25 mouse cellular contexts compared by ENCODE assay signal in the genomic region with DNA sequence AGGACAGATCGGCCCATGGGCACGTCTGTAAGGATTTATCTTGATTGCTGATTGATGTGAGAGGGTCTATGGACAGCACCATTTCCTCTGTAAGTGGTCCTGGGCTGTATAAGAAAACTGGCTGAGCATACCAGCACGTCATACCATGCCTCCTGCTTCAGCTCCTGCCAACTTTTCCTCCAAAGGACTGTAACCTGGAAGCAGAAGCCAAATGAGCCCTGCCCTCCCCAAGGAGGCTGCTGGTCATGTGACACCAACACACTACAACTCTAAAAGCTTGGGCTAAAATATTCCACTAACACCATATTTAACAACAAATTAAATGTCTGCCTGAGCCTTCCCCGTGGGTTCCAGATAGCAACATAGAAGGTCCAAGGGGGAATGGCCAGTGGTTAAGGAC. TPM values are rescaled to one million over a fixed set of nuclear protein-coding genes. Genes with fewer than 3 reads are reported as not detected.
DNase-seq lines count a peak whose midpoint lies in the region; ATAC-seq lines count a peak whose summit lies in the region.
"Had no signal": no experiment of that assay in that cellular context is flagged by ENCODE, and none has a peak within 500 bp of the region (broad histone marks: within the 10 kb centered on the region; RNA-seq: fewer than 3 reads in every experiment).

No protein-coding gene starts in this region.

- no peak overlapping the region for H3K4me3 ChIP-seq in kidney, embryonic 16.5 days (ENCODE audit: low read length)
- H3K4me3 ChIP-seq: embryonic facial prominence, embryonic 10.5 days; embryonic facial prominence, embryonic 12.5 days; forebrain, embryonic 13.5 days; forebrain, embryonic 15.5 days had no signal

- no peaks in the 10 kb centered on the region for H3K9me3 ChIP-seq in kidney, embryonic 16.5 days (ENCODE audit: low read length)
- H3K9me3 ChIP-seq: embryonic facial prominence, embryonic 10.5 days; embryonic facial prominence, embryonic 12.5 days; forebrain, embryonic 13.5 days; forebrain, embryonic 15.5 days; G1E had no signal

- no peak overlapping the region for H3K4me2 ChIP-seq in kidney, embryonic 16.5 days (replicated peaks; ENCODE audit: low read depth, low read length)
- H3K4me2 ChIP-seq: embryonic facial prominence, embryonic 12.5 days; forebrain, embryonic 13.5 days; forebrain, embryonic 15.5 days had no signal

- H3K9ac ChIP-seq in kidney, embryonic 16.5 days (replicated peaks; ENCODE audit: low read length): no peak overlapping the region
- H3K9ac ChIP-seq: embryonic facial prominence, embryonic 12.5 days; forebrain, embryonic 13.5 days; forebrain, embryonic 15.5 days had no signal

- H3K27me3 ChIP-seq in kidney, embryonic 16.5 days (ENCODE audit: insufficient read depth, low read length): peaks cover 4% of the 10 kb centered on the region; the same call in 1 of the 2 replicates
- H3K27me3 ChIP-seq: CH12.LX; forebrain, embryonic 15.5 days; Patski had no signal

- H3K27ac ChIP-seq in kidney, embryonic 16.5 days (ENCODE audit: low read length): no peak overlapping the region
- H3K27ac ChIP-seq: embryonic facial prominence, embryonic 10.5 days; embryonic facial prominence, embryonic 12.5 days; forebrain, embryonic 13.5 days; forebrain, embryonic 15.5 days had no signal

- H3K36me3 ChIP-seq in kidney, embryonic 16.5 days (ENCODE audit: insufficient read depth, low read length): no peaks in the 10 kb centered on the region
- H3K36me3 ChIP-seq: embryonic facial prominence, embryonic 10.5 days; embryonic facial prominence, embryonic 12.5 days; forebrain, embryonic 15.5 days had no signal

- peak; percentile 19 for DNase-seq in adrenal gland, postnatal 10 days
- DNase-seq in adrenal gland, postnatal 14 days: no peak
- DNase-seq in kidney, adult 11 months: peak; percentile 47
- DNase-seq in kidney, postnatal 10 days: no peak
- peak; percentile 61 for DNase-seq in kidney, adult 9 months
- no peak for DNase-seq in kidney, postnatal 14 days
- DNase-seq in kidney, postnatal 36 days: peak; percentile 55 to 60
- DNase-seq: adrenal gland, adult 8-10 months; adrenal gland, postnatal 36 days; B cell, adult 2 months; cerebellum, adult 11-12 months; cerebellum, adult 2 months; cerebellum, adult 9-10 months; cerebellum, postnatal 10 days; cerebellum, postnatal 25 days had no signal

- ATAC-seq in kidney, embryonic 16.5 days (ENCODE audit: low FRiP score, low TSS enrichment): no peak
- ATAC-seq: activated CD4-positive, CD25-positive, alpha-beta regulatory T cell, adult 4 months; CD4-positive, CD25-positive, alpha-beta regulatory T cell, adult 4 months; forebrain, embryonic 13.5 days; forebrain, embryonic 15.5 days; Patski had no signal

- H3K4me1 ChIP-seq in kidney, embryonic 16.5 days (ENCODE audit: insufficient read depth, low read length): peaks cover 7% of the 10 kb centered on the region

- WGBS in kidney, embryonic 16.5 days: 80% methylated on average over 4 of the region's 4 CpGs

RNA-seq across cellular contexts. Expression of gene Sema4d, which starts 6.9 kb away (rescaled TPM):
- total RNA-seq in adrenal gland, postnatal 10 days (2021): 10 to 100 TPM; 13.9 to 25.4 TPM
- total RNA-seq in adrenal gland, postnatal 14 days (2021): 9.5 and 20.0 TPM in 2 replicates
- polyA plus RNA-seq in kidney, embryonic 16.5 days (2015; fragmentation: Nextera tagmentation; extraction: Ambion mirVana): 28.8 and 29.0 TPM in 2 replicates

RNA-seq across cellular contexts. Expression of gene Gadd45g, which starts 59.9 kb away (rescaled TPM):
- 10 to 100 TPM; 28.4 to 87.1 TPM for total RNA-seq in adrenal gland, postnatal 10 days (2021)
- 51.7 and 63.2 TPM in 2 replicates for total RNA-seq in adrenal gland, postnatal 14 days (2021)
- polyA plus RNA-seq in kidney, embryonic 16.5 days (2015; fragmentation: Nextera tagmentation; extraction: Ambion mirVana): 45.8 and 48.5 TPM in 2 replicates

Comparison
In these comparisons a context has a peak if more than half of its experiments do, and no peak if none do; other contexts are left out.
1. DNase-seq: peak in adrenal gland, postnatal 10 days (single experiment), kidney, adult 11 months (single experiment), kidney, adult 9 months (single experiment) and kidney, postnatal 36 days (2 of 2); none in adrenal gland, postnatal 14 days (single experiment), kidney, postnatal 10 days (single experiment) and kidney, postnatal 14 days (single experiment).